Mouse (Mus musculus) CD4-positive, CD25-positive, alpha-beta regulatory T cell, adult 9 weeks (primary cell): ENCODE data around the gene Pnrc2. TPM values are rescaled to one million over a fixed set of nuclear protein-coding genes. Genes with fewer than 3 reads are reported as not detected.

Experiments
- polyA plus RNA-seq: library from polyadenylated mRNA; unstranded; fragments of 100-300 nt; shearing (Covaris generic); gene quantifications from one replicate; pipeline ENCODE4 v1.2.1, GENCODE M21; 2017

Gene Pnrc2
- polyA plus RNA-seq = 206 TPM

GRCm38 (mm10) chr4:135873526-135874202 is at the start of gene Pnrc2:
Gene Pnrc2, minus strand, starts transcription at chr4:135873850.

GRCm38 (mm10) chr4:135920304-135921241 is 46.9 kb upstream of the Pnrc2 start, which contains the start of gene Fuca1:
Gene Fuca1, plus strand, starts transcription at chr4:135920735.

GRCm38 (mm10) chr4:135895071-135895571 is 21.5 kb upstream of the Pnrc2 start, which contains the start of gene Cnr2:
Gene Cnr2, plus strand, starts transcription at chr4:135895394.

GRCm38 (mm10) chr4:135855536-135856222 is 18.0 kb downstream of the Pnrc2 start, which contains the start of gene Srsf10:
Gene Srsf10, plus strand, starts transcription at chr4:135855747.

Other genes starting within 250 kb of the Pnrc2 start
- gene Ifnlr1, start 187.6 kb downstream of the Pnrc2 start, polyA plus RNA-seq = not detected
- not detected for gene Il22ra1, start 145.7 kb downstream of the Pnrc2 start, polyA plus RNA-seq
- gene Myom3, start 114.1 kb downstream of the Pnrc2 start, polyA plus RNA-seq = not detected
- 193 TPM for gene Srsf10, start 18.1 kb downstream of the Pnrc2 start, polyA plus RNA-seq
- 19.3 TPM for gene Cnr2, start 21.5 kb upstream of the Pnrc2 start, polyA plus RNA-seq
- gene Fuca1, start 46.9 kb upstream of the Pnrc2 start, polyA plus RNA-seq = 127 TPM
- 92.6 TPM for gene Hmgcl, start 72.6 kb upstream of the Pnrc2 start, polyA plus RNA-seq
- 26.8 TPM for gene Gale, start 89.9 kb upstream of the Pnrc2 start, polyA plus RNA-seq
- 371 TPM for gene Lypla2, start 98.8 kb upstream of the Pnrc2 start, polyA plus RNA-seq
- 7.5 TPM for gene Pithd1, start 113.4 kb upstream of the Pnrc2 start, polyA plus RNA-seq
- gene Eloa, start 147.9 kb upstream of the Pnrc2 start, polyA plus RNA-seq = 62.3 TPM
- gene Rpl11, start 179.6 kb upstream of the Pnrc2 start, polyA plus RNA-seq = 454 TPM